In genomic region chr9:63758641-63759391, GRCm38 (mm10) we compare ENCODE assay signal across 7 mouse cellular contexts. TPM values are rescaled to one million over a fixed set of nuclear protein-coding genes. Genes with fewer than 3 reads are reported as not detected.
A peak's percentile ranks its signal among the peaks of the same experiment; 100 is the strongest.
DNase-seq lines count a peak whose midpoint lies in the region; ATAC-seq and TF ChIP-seq lines count a peak whose summit lies in the region.

No protein-coding gene starts in this region.

- 1% methylated on average over 23 of the region's 23 CpGs for WGBS in midbrain, embryonic 15.5 days

- H3K79me2 ChIP-seq in CH12.LX (replicated peaks; ENCODE audit: control insufficient read depth, extremely low read depth, insufficient read depth, poor library complexity, severe bottlenecking) = no peaks in the 10 kb centered on the region

- no peak for TF ChIP-seq EP300 in CH12.LX (IDR thresholded peaks at IDR 0.05; ENCODE audit: low read length)

- no peak for TF ChIP-seq POLR2A in CH12.LX (IDR thresholded peaks at IDR 0.05; ENCODE audit: low read depth, low read length)

- peaks cover 53% of the 10 kb centered on the region for H3K27me3 ChIP-seq in CH12.LX (replicated peaks)
- 0 out of 2 replicates have a peak, but pooled peaks cover 8% of the 10 kb centered on the region for H3K27me3 ChIP-seq in midbrain, embryonic 15.5 days (replicated peaks)

- no peaks in the 10 kb centered on the region for H3K36me3 ChIP-seq in CH12.LX (replicated peaks in 1 of 2; ENCODE audit: control insufficient read depth in 1 of 2, insufficient read depth in 1 of 2, low read length in 1 of 2)
- no peaks in the 10 kb centered on the region for H3K36me3 ChIP-seq in midbrain, embryonic 15.5 days (replicated peaks)

- no peak overlapping the region for H3K9ac ChIP-seq in CH12.LX (ENCODE audit: insufficient read depth, low read depth)
- H3K9ac ChIP-seq in midbrain, embryonic 15.5 days = peak overlapping the region; percentile 36; the same call in 1 of the 2 replicates

- intact Hi-C loops in left cerebral cortex, postnatal 4 days (cut with DNase I) = loop anchor here (10.0 kb wide), 1 partner anchor 76 kb away; no protein-coding TSS in a partner anchor

- no peak for ATAC-seq in midbrain, embryonic 15.5 days (replicated peaks)

- H3K27ac ChIP-seq in CH12.LX (ENCODE audit: insufficient read depth, low read depth) = no peak overlapping the region
- H3K27ac ChIP-seq in midbrain, embryonic 15.5 days = peak overlapping the region; percentile 74

- dilution Hi-C loops in CH12.LX (cut with MboI; ENCODE audit: extremely low pct_ligation_motif_present, extremely low pct_unique_long_range_greater_than_20kb, low sequenced_read_pairs) = no loop called here

- peak overlapping the region in 1 of 3 experiments; percentile 58 for H3K4me3 ChIP-seq in CH12.LX (replicated peaks in 1 of 3; ENCODE audit: low read depth in 2 of 3, low read length in 2 of 3, poor library complexity in 1 of 3)
- H3K4me3 ChIP-seq in midbrain, embryonic 15.5 days = peak overlapping the region; percentile 64

- peaks cover 12% of the 10 kb centered on the region for H3K9me3 ChIP-seq in CH12.LX (replicated peaks; ENCODE audit: low read length)
- H3K9me3 ChIP-seq in midbrain, embryonic 15.5 days = no peaks in the 10 kb centered on the region

- in situ Hi-C loops in CH12.LX (cut with MboI; ENCODE audit: low pct_ligation_motif_present, low pct_unique_long_range_greater_than_20kb, low sequenced_read_pairs) = no loop called here

- no peak for TF ChIP-seq RAD21 in CH12.LX (IDR thresholded peaks at IDR 0.05; ENCODE audit: low read depth, low read length)

- DNase-seq in CH12.LX (ENCODE audit: extremely low read depth) = no peak
- DNase-seq in adipocyte (ENCODE audit: low spot score) = peak; percentile 69
- peak; percentile 79 for DNase-seq in forelimb bud, embryonic 11.5 days (ENCODE audit: low read depth, low spot score)
- DNase-seq in kidney, postnatal 4 days = peak; percentile 64 to 74
- peak; percentile 92 for DNase-seq in thymus, postnatal 0 days (ENCODE audit: low spot score)
- no peak for DNase-seq in left cerebral cortex, postnatal 4 days

- H3K4me1 ChIP-seq in CH12.LX (ENCODE audit: control insufficient read depth in 1 of 2, insufficient read depth in 2 of 2) = peaks cover 5 to 43% of the 10 kb centered on the region in 2 experiments
- peaks cover 52% of the 10 kb centered on the region for H3K4me1 ChIP-seq in midbrain, embryonic 15.5 days

- peak overlapping the region; percentile 89 for H3K4me2 ChIP-seq in CH12.LX (ENCODE audit: insufficient read depth, low read depth, poor library complexity, severe bottlenecking)
- H3K4me2 ChIP-seq in midbrain, embryonic 15.5 days = peak overlapping the region; percentile 100

- no peak for TF ChIP-seq CTCF in CH12.LX (conservative IDR thresholded peaks at IDR 0.05 in 1 of 2, IDR thresholded peaks at IDR 0.05 in 1 of 2; ENCODE audit: low read depth in 2 of 2, low read length in 2 of 2)

TF ChIP-seq in CH12.LX, 34 proteins besides CTCF, POLR2A, EP300 and RAD21:
- TF ChIP-seq HCFC1 (IDR thresholded peaks at IDR 0.05; ENCODE audit: low read depth, low read length) (no peak), MAFK (IDR thresholded peaks at IDR 0.05; ENCODE audit: insufficient replicate concordance, low read length) (no peak), BHLHE40 (IDR thresholded peaks at IDR 0.05; ENCODE audit: low read depth, low read length) (no peak), NRF1 (IDR thresholded peaks at IDR 0.05; ENCODE audit: low read depth, low read length) (peak; percentile 60)

RNA-seq across cellular contexts. Expression of gene Smad3, which starts 1.0 kb away (rescaled TPM):
- total RNA-seq in CH12.LX (2012; rRNA removed) (0.50 and 0.81 TPM in 2 replicates), CH12.LX (2014; rRNA removed) (0.43 and 1.5 TPM in 2 replicates)
- 0.90 and 1.2 TPM in 2 replicates for polyA plus RNA-seq in CH12.LX (2012; ENCODE audit: insufficient read length, low read depth)
- 7.2 and 9.1 TPM in 2 replicates for polyA plus RNA-seq in midbrain, embryonic 15.5 days (2015; fragmentation: Nextera tagmentation; extraction: Ambion mirVana)
- polyA plus RNA-seq in thymus, postnatal 0 days (2015; fragmentation: Nextera tagmentation; extraction: Ambion mirVana) = 18.5 and 21.1 TPM in 2 replicates
- total RNA-seq in left cerebral cortex, postnatal 4 days (2021) = 10 to 100 TPM; 16.0 to 20.4 TPM

Comparison
In these comparisons a context has a peak if more than half of its experiments do, and no peak if none do; other contexts are left out.
1. DNase-seq: peak in adipocyte (single experiment), forelimb bud, embryonic 11.5 days (single experiment), kidney, postnatal 4 days (2 of 2) and thymus, postnatal 0 days (single experiment); none in CH12.LX (single experiment) and left cerebral cortex, postnatal 4 days (single experiment).